Mouse (Mus musculus): ENCODE measurements around the gene Elane.

DNA sequence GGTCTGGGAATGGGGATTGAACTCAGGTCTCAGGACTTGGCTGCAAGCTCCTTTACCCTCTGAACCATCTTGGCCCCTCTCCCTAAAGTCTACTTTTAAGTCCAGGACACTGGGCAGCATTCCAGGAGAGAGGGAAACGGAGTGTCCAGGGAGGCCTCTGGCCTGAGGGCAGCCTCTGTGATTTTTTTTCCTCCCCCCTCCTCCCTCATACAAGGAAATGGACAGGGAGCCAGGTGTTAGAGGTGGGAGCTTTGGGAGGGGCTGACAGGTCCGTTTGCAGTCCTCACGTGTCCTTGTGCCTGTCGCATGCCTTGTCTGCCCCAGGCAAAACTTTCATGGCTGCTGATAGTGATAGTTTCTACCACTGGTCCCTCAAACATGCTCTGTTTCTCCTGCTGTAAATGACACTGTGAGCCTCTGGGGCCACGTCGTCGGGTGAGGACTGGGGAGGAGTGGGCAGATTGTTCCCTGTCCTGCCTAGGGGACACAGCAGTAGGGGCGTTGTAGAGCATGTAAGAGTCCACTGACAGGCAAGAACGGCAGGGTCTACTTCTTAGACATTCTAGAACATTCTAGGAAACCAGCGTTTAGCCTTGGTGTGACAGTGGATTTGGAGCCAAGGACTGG is 50.4 kb downstream of the Elane start:
- no peak for TF ChIP-seq GATA1 (IDR thresholded peaks at IDR 0.05; ENCODE audit: borderline replicate concordance, low read length)
- TF ChIP-seq FLI1 (IDR thresholded peaks at IDR 0.05; ENCODE audit: low read length) = no peak
